Mouse (Mus musculus) G1E-ER4 (cell line): ENCODE measurements around the gene Nfkbia. TPM values are rescaled to one million over a fixed set of nuclear protein-coding genes. Genes with fewer than 3 reads are reported as not detected.

Source experiments
- GATA1 ChIP-seq: IDR thresholded peaks from one replicate; pipeline ENCODE4 v1.8.0; 2012; ENCODE audit warnings: low read length, inconsistent platforms
- polyA plus RNA-seq: library from polyadenylated mRNA; stranded (reverse); fragments of >175 nt; gene quantifications from 2 replicates; pipeline ENCODE4 v1.2.3, GENCODE M21; 2012

Gene Nfkbia
- polyA plus RNA-seq, 1 experiment, result 5.2 TPM

DNA sequence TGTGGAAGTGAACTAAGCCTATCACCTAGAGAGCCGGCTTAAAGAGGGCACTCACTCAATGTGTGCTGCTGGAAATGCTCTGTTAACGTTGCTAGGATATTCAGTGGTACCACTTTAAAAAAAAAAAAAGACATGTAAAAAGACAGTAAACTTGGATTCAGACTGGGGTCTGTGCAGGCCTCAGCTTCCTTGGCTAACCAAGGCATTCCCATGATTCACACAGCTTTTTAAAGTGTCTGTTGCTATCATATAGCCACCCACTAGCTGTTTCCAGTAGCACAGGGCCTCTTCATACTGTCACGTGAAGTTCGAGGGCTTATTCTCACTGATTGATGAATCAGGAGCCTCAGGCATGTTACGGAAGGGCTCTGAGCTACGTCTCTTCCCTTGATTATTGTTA, 30.0 kb downstream of the Nfkbia start:
- TF ChIP-seq GATA1, result no peak

DNA sequence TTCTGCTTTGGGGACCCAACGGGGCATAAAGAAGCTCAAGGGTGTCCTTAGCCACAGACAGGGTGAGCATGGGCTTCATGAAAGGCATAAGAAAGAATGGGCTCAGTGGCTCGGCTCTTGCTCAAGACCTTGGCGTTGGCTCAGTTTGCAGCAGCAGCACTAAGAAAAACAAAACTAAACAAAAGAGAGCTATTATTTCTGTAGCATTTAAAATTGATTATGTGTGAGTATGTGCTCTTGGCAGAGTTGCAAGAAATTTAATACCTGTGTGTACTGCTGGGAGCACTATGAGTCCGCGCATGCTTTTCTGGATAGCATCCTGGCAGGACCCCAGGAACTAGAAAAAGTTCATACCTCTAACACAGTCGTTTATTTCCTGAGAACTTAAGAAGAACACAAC, 30.7 kb downstream of the Nfkbia start:
- no peak for TF ChIP-seq GATA1

DNA sequence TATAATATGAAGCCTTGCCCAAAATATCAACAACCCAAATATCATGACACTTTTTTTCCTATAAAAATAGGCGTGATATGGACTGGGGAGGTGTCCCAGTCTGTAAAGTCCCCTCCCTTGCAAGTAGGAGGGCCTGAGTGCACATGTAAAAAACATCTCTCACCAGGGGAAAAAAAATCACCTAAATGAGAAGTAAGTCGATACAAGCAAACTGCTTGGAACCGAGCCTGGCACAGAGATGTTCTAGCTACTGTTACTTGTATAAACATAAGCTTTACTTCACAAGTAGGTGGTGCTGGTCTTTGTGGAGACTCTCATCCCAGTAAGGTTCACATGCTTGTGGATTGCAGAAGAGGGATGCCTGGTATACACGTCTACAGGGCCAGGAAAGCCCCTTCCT, 31.5 kb downstream of the Nfkbia start:
- no peak for TF ChIP-seq GATA1

DNA sequence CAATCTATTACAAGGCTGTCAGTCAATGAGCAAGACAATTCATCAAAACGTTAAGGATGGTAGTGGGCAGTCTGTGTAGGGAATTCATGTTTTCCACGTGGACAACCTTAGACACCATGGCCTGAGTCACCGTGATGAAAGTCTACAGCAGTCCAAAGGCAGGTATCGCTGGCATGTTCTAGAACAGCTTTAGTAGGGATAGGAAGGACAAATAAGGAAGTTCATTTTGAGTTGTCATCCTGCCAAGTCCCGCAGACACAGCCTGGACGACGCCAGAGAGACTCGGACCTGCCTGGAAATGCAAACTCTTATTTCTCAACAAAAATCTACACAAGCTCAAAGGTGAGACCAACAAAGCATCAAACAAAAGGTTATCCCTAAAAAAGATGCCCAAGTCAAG, 32.7 kb downstream of the Nfkbia start:
- TF ChIP-seq GATA1, result no peak

DNA sequence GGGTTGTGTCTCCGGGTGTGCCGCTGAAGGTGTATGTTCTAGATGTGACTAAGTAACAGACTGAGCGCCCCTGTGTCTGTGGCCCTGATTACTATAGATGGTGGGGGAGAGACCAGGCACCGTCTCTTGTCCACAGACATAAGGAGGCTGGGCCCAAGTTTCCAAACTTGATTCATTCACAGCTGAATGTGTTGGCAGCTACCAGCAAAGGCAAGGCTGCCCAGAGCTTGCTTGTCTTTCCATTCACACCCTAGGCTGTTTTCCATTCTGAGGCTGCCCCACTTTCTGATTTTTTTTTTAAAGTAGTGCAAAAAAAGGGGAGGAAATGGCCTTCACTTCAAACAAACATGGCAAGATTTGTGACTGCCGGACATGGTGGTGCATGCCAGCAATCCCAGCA, 35.6 kb downstream of the Nfkbia start:
- no peak for TF ChIP-seq GATA1

DNA sequence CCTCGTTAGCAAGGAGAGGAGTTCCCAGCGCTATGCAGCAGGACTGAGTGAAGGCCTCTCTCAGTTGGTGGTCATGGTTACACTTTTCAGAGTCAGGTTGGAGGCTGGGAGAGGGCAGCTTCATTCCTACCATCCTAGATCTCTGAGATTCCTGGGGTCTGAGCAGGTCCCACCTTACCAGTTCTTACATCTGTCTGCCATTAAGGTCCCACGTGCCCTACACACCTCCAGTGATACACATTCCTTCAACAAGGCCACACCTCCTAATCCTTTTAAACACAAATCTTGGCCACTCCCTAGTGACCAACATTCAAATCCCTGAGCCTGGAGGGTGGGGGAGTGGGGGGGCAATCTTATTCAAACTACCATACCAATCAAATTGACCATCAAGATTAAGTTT, 36.3 kb downstream of the Nfkbia start:
- no peak for TF ChIP-seq GATA1

DNA sequence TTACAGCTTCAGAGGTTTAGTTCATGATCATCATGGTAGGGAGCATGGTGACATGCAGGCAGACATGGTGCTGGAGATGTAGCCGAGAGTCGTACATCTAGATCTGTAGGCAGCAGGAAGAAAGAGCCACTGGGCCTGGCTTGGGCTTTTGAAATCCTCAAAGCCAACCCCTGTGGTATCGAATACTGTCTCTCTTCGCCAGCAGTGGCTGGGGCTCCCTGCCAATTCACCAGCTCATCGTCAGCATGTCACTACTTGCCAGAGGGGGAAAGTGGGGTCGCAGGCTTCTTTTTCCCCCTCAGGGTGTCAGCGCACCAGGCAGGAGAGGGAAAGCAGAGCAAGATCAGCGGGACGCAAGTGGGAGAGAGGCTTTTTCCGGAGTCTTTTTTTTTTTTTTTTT, 37.2 kb downstream of the Nfkbia start:
- no peak for TF ChIP-seq GATA1

DNA sequence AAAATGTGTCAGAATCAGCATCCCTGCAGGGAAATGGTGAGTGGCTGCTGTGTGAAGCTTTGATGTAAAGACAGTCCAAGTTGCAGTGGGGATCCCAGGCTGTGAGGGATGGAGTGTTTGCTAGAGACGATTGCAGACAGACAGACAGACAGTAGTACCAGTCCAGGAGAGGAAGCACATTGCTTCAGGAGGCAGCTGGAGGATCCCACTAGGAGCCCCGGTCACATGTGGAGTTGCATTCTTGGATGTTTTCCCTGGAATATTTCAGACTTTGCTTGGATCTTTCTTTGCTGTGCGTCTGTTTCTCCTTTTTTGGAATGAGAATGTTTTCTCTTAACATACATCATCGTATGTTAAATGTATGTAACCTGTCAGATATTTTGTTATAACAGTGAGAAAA, 38.5 kb downstream of the Nfkbia start:
- TF ChIP-seq GATA1, result no peak

DNA sequence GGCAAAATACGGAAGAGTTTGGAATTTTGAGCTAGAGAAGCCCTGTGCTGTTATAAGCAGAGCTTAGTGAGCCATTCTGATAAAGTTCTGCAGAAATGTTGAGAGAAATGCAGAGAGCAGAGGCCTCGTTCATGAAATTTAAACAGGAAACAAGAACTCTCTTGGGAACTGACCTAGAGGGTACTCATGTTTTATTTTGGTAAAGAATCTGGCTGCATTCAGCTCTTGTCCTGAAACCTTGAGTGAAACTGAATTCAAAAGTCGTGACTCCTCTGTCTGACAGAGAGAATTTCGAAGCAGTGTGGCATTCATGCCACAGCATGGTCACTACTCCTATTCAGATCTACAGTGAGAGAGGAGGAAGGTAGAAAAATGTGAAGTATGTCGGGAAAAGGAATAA, 39.6 kb downstream of the Nfkbia start:
- TF ChIP-seq GATA1, result no peak

DNA sequence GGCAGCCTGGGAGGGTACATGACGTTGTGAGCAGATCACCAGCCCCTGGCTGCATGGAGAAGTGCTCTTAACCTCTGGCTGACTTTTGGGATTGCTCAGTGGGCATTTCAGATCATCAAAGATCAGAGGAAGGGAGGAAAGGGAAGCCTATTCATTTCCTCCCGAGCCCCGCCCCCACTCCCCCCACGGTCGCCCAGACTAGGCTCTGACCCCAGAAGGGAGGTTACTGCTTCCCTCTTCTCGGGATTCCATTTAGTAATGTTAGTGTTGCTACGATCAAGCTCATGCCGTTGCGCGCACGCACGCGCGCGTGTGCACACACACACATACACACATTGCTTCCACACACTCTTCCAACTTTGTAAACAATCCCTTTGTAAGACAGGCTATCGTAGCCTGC, 42.0 kb downstream of the Nfkbia start:
- no peak for TF ChIP-seq GATA1

DNA sequence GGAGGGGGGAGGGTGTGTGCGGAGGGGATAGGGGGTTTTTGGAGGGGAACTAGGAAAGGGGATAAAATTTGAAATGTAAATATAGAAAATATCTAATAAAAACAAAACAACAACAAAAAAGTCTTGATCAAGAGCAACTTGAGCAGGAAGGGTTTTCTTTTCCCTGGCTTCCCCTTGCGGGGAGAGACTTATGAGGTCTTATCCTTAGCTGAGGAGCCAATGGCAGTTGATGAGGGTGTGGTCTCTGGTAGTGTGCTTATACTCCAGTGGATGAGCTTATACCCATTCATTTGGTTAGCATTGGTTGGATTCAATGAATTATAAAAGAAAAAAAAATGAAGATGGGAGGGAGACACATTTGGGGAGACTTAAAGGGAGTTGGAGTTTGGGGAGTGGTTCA, 43.4 kb downstream of the Nfkbia start:
- no peak for TF ChIP-seq GATA1

DNA sequence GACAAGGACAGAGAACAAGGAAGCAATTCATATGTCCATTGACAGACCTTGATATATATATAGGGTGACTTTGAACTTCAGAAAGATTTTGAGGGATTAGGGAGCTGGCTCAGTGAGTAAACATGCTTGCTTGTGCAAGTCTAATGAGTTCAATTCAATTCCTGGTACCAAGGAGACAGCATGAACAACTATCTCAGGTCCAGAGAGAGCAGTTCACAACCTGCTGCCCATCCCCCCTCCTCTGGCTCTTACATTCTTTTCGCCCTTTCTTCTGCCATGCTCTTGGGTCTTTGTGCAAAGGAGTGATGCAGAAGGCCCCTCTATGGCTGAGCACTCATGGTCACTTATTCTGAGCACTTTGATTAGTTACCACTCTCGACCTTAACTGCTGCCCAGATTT, 44.0 kb downstream of the Nfkbia start:
- TF ChIP-seq GATA1, result no peak

DNA sequence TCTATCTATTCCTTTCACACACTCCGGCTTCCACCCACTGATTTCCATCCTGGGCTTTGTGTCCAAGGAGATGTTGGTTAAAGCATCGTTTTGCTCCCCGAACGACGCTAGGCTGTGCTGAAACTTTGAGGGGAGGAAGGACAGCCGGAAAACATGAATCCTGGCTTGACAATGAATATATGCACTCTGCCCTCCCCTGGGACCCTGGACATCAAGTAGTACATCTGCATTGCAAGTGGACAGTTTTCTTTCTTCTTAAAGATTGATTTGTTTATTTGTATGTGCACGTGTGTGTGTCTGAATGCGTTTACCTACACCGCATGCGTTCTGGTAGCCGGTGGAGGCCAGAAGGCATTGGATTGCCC, 45.1 kb downstream of the Nfkbia start:
- TF ChIP-seq GATA1, result no peak

DNA sequence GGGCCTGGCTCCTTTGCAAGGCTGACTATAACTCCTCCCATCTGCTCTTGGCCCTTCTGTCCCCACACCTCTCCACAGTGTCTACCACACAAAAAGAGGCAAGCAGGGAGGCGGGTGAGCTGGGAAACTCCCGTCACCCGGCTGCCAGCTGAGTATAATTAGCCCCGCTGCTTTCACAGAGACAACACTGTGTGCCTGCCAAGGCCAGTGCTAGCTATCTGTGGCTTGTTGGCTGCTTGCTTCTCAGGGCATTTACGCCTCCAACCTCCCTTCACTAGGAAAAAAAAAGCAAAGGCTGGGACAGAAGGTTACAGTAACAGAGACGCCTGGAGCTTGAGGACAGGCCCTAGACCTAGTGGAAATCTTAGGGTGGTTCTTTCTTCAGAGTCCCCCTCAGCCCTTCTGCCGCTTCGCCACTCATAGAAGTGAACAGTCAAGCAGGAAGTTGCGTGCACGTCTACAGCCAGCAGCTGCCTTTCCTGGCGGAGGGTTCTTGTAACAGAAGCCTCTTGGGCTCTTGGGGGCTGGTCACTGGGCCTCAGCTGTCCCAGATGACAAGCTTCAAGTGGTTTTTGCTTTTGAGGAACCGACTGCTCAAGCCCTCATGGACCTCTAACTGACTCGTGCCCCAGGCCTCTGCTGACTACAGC, 45.6 kb downstream of the Nfkbia start:
- TF ChIP-seq GATA1, result no peak

DNA sequence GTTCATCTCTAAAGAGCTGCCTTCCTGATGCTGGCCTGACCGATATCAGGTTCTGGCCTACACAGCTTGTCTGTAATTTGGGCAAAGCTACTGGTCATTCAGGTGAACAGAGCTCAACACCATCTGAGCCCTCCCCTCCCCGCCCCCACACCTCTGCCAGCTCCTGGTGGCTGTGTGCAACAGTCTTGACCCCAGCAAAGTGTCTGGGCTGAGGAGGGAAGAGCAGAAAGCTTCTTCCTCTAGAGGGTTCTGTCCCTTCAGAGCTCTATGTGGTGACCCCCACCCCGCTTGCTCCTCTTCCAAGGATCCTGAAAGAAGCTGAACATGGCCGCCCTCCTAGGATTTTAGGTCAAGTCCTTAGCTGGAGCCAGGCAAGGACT, 46.1 kb downstream of the Nfkbia start:
- TF ChIP-seq GATA1, result no peak

DNA sequence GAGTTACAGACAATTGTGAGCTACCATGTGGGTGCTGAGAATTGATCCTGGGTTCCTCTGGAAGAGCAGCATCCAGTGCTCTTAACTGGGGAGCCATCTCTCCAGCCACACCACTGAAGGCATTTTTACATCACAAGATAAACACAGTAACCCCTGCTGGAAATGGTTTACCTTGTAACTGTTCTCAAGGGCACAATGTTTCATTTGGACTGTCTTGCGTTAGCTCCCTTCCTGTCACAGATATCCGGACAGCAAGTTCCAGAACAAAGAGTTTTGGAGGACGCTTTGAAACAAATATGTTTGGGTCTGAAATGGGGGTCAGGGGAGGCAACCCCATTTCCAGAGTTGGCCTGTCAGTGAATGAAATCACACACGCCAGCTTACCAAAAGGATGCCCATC, 46.9 kb downstream of the Nfkbia start:
- TF ChIP-seq GATA1, result no peak

DNA sequence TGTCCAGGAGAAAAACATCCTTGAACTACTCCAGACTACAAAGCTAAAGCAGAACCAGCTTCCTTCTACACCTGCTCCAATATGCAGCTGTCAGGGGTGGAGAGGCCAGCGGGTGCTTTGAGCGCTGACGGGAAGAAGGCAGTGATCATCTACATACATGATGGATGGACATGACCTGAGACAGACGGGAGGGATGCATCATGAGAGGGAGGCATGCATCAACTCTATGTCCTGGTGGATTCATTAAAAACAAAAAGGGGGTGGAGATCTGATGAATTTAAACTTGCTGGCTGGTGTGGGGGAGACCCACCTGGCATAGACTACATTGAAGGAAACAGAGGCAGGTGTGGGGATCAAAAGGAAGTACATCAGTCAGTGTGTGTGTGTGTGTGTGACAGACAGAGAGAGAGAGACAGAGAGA, 48.4 kb downstream of the Nfkbia start:
- no peak for TF ChIP-seq GATA1
